Mouse (Mus musculus) bone marrow, adult 2 months (tissue): ENCODE data around the gene Rab6b. TPM values are rescaled to one million over a fixed set of nuclear protein-coding genes. Genes with fewer than 3 reads are reported as not detected.

ENCODE experiments used
- H3K27ac ChIP-seq: fragments of 200-500 bp; 2 replicates; pipeline ENCODE4 v1.5.1; 2012; ENCODE audit warnings: low read depth, mild to moderate bottlenecking, control low read depth, inconsistent platforms, low read length; ENCODE audit not compliant: control insufficient read depth, poor library complexity, insufficient read depth
- H3K4me1 ChIP-seq: fragments of 200-500 bp; 2 replicates; pipeline ENCODE4 v1.6.1; 2011; ENCODE audit warnings: low read length; ENCODE audit not compliant: control insufficient read depth, insufficient read depth
- H3K4me3 ChIP-seq: fragments of 200-500 bp; replicated peaks from 2 replicates; pipeline ENCODE3; 2011; ENCODE audit warnings: mild to moderate bottlenecking, low read depth, low read length, control low read depth; ENCODE audit not compliant: control insufficient read depth
- CTCF ChIP-seq: fragments of 200-500 bp; IDR thresholded peaks from 2 replicates; pipeline ENCODE4 v1.5.1; 2011; ENCODE audit warnings: low read length, control low read depth; ENCODE audit not compliant: control insufficient read depth, insufficient read depth
- POLR2A ChIP-seq: fragments of 200-500 bp; IDR thresholded peaks from 2 replicates; pipeline ENCODE4 v1.6.1; 2011; ENCODE audit warnings: low read depth, mild to moderate bottlenecking, control low read depth, low read length, borderline replicate concordance; ENCODE audit not compliant: control insufficient read depth
- WGBS: fragments of 180-500 bp; shearing (Covaris S2); methylation state at CpG from one replicate; pipeline ENCODE4 v1.1.7; 2018; 5-methylcytosine and 5-hydroxymethylcytosine counted together
- polyA plus RNA-seq: library from polyadenylated mRNA; stranded (reverse); fragments of >200 nt; gene quantifications from 2 replicates; pipeline ENCODE4 v1.2.4, GENCODE M21; 2011; ENCODE audit warnings: low replicate concordance; ENCODE audit not compliant: missing spikeins, insufficient read depth, insufficient read length

Rab6b gene
- polyA plus RNA-seq, 1 experiment, result 1.3 TPM

- Histone ChIP-seq H3K27ac (no peak overlapping the region), H3K4me3 (no peak overlapping the region), H3K4me1 (no peaks in the 10 kb centered on the region)
- TF ChIP-seq POLR2A (no peak), CTCF (no peak)
- WGBS, result 75% methylated on average over 9 of the region's 9 CpGs
Observed at GRCm38 (mm10) chr9:103119781-103120180, 8.2 kb downstream of the Rab6b start.

GRCm38 (mm10) chr9:103120231-103120630, 8.6 kb downstream of the Rab6b start:
- H3K4me1 ChIP-seq, result no peaks in the 10 kb centered on the region
- 61% methylated on average over 2 of the region's 2 CpGs for WGBS
- TF ChIP-seq POLR2A (no peak), CTCF (no peak)
- H3K4me3 ChIP-seq, result no peak overlapping the region
- no peak overlapping the region for H3K27ac ChIP-seq

- TF ChIP-seq POLR2A (no peak), CTCF (no peak)
- WGBS, result 27% methylated on average over 7 of the region's 7 CpGs
- H3K4me3 ChIP-seq, result no peak overlapping the region
- H3K27ac ChIP-seq, result no peak overlapping the region
- no peaks in the 10 kb centered on the region for H3K4me1 ChIP-seq
Observed at GRCm38 (mm10) chr9:103121546-103121945, 10.0 kb downstream of the Rab6b start.

GRCm38 (mm10) chr9:103124746-103125145, 13.2 kb downstream of the Rab6b start:
- 87% methylated on average over 4 of the region's 4 CpGs for WGBS
- H3K27ac ChIP-seq, result no peak overlapping the region
- TF ChIP-seq CTCF, result no peak
- no peak for TF ChIP-seq POLR2A
- no peaks in the 10 kb centered on the region for H3K4me1 ChIP-seq
- no peak overlapping the region for H3K4me3 ChIP-seq

- 76% methylated on average over 6 of the region's 6 CpGs for WGBS
- TF ChIP-seq POLR2A (no peak), CTCF (no peak)
- Histone ChIP-seq H3K4me1 (no peaks in the 10 kb centered on the region), H3K27ac (no peak overlapping the region), H3K4me3 (no peak overlapping the region)
Observed at GRCm38 (mm10) chr9:103133493-103134124, 22.0 kb downstream of the Rab6b start.

GRCm38 (mm10) chr9:103134450-103135030, 23.0 kb downstream of the Rab6b start:
- 53% methylated on average over 9 of the region's 9 CpGs for WGBS
- TF ChIP-seq POLR2A (no peak), CTCF (no peak)
- H3K27ac ChIP-seq, result no peak overlapping the region
- H3K4me1 ChIP-seq, result no peaks in the 10 kb centered on the region
- H3K4me3 ChIP-seq, result no peak overlapping the region

GRCm38 (mm10) chr9:103139481-103139880, 27.9 kb downstream of the Rab6b start:
- Histone ChIP-seq H3K4me1 (no peaks in the 10 kb centered on the region), H3K4me3 (no peak overlapping the region), H3K27ac (no peak overlapping the region)
- TF ChIP-seq POLR2A, result no peak
- no peak for TF ChIP-seq CTCF
- WGBS, result 77% methylated on average over 6 of the region's 6 CpGs

GRCm38 (mm10) chr9:103140384-103140783, 28.8 kb downstream of the Rab6b start:
- H3K4me1 ChIP-seq, result no peaks in the 10 kb centered on the region
- TF ChIP-seq CTCF, result no peak
- no peak for TF ChIP-seq POLR2A
- 91% methylated on average over 6 of the region's 6 CpGs for WGBS
- no peak overlapping the region for H3K4me3 ChIP-seq
- no peak overlapping the region for H3K27ac ChIP-seq
